Mouse (Mus musculus): ENCODE measurements around the gene Nol3. TPM values are rescaled to one million over a fixed set of nuclear protein-coding genes. Genes with fewer than 3 reads are reported as not detected.

Gene Nol3
- total RNA-seq, 4 experiments from 2014 or later: 30.0 to 40.5 (median 34.4) TPM

DNA sequence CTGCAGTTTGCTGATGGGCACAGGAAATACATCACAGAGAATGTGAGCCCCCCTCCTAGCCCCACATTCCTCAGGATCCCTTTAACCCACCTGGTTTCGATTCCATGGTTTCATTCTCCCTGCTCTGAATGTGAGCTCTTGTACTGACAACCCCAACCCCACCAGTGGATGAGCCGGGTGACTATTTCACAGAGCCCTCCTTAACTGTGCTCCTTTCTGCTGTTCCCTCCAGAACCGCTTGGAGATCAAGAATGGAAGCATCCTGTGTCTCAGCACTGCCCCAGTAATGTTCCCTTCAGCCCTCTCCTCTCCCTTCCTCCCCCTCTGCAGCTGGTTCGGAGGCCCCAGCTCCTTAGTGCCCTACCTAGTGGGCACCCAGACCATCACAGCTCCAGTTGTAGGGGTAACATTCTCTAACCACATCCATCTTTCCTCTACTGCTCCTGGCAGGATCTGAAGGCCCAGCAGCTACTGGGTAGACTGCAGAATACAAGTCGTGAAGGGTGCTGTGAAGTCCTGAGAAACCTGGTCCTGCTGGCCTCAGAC lies 30.3 kb downstream of the Nol3 start:
- no peak for DNase-seq (ENCODE audit: low spot score in 2 of 2)

DNA sequence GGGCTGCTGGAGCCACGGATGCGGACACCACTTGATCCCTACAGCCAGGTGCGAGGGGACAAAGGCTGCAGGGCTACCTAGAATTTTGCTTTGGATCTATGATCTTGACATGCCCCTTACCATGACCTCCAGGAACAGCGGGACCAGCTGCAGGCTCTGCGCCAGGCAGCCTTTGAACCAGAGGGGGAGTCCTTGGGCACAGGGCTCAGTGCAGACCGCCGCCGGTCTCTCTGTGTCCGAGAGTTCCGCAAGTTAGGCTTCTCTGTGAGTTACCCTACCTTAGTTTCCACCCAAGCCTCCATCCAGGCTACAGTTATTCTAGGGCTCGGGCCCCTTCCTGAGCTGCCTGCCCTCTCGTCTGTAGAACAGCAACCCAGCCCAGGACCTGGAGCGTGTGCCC lies 31.7 kb downstream of the Nol3 start:
- DNase-seq (ENCODE audit: low spot score in 2 of 2): no peak

DNA sequence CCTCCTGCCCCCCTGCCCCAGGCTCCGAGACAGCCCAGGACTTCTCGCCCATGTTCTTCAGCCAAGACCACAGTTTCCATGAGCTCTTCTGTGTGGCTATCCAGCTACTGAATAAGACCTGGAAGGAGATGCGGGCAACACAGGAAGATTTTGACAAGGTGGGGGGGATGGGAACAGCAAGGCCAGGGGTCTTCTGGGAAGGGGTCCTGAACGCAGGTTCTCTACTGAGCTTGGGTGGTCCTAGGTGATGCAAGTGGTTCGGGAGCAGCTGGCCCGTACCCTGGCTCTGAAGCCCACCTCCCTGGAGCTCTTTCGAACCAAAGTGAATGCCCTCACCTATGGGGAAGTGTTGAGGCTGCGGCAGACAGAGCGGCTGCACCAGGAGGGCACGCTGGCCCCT lies 32.5 kb downstream of the Nol3 start:
- DNase-seq (ENCODE audit: low spot score in 2 of 2): no peak

DNA sequence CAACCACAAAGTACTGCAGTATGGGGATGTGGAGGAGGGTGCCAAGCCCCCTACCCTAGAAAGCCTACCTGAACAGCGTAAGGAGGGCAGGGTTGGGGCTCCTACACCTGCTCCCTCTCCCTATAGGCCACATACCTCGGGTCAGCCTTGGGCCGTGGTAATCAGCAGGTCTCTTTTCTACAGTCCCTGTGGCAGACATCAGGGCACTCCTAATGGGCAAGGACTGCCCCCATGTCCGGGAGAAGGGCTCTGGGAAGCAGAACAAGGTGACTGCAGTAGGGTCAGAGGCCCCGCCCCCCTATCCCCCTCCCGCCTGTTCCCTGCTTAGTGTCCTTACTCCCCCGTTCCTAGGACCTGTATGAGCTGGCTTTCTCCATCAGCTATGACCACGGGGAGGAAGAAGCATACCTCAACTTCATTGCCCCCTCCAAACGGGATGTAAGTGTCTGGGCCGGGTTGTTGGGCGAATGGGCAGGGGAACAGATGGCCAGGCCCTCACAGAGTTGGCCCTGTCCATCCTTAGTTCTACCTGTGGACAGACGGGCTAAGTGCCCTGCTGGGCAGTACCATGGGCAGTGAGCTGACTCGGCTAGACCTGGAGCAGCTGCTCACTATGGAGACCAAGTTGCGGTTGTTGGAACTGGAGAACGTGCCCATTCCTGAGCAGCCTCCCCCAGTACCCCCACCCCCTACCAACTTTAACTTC lies 33.4 kb downstream of the Nol3 start:
- no peak for DNase-seq (ENCODE audit: low spot score in 2 of 2)

DNA sequence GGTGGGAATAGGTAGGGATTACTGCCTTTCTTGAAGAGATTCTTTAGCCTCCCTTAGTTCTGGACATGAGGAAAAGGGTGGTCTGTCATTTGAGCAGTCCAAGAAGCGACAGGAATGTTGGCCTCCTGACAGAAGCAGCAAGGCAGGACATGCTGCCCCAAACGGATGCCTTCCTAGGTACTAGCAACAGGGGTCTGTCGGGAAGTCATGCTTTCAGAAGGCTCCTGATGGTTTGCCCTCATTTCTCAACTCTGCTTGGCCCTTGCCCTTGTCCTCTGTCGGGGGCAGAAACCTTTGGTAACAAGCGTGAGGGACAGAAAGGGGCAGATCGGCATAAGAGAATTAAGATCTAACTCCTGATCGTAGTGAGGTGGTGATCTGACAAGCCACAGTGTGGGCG lies 34.2 kb downstream of the Nol3 start:
- DNase-seq (ENCODE audit: low spot score in 2 of 2): no peak

DNA sequence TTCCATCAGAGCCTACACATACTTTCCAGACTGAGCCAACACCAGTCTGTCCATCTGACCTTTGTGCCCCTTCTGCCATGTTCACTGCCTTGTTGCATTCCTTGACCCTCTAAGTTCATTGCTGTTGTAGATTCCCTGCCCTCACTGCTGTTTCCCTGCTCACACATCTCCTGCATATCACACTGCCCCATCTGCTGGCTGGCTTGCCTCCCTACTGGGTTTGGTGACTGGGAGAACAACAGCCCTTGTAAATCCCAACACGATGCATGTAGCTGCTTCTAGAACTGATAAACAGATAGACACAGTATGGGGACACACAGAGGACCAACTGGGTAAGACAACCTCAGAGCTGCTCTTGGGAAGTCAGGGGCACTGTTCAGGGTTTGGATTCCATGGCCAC lies 35.8 kb downstream of the Nol3 start:
- no peak for DNase-seq (ENCODE audit: low spot score in 2 of 2)

DNA sequence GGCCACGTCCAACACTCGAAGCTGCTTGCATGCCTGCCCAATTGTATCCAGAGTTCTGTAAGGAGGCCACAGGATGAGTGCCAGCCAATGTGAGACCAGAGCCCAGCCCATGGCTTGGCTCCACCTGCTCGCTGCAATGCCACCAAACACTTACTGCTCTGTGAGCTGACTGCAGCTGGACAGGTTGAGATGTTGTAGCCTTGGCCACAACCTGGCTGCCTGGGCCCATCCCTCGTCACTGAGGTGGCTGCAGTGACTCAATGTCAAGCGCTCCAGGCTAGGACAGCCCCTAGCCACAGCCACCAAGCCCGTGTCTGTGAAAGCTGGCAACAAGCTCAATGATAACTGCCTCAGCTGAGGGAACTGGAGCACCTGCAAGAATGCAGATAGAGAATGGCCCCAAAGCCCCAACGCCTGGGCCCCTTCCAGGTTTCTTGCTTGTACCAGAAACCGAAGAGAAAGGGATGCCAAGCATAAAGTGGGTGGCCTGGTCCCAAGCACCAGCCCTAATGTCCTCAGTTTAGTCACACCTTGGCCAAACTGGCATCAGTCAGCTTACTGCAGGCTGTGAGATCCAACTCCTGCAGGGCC lies 37.0 kb downstream of the Nol3 start:
- DNase-seq (ENCODE audit: low spot score in 2 of 2): no peak

DNA sequence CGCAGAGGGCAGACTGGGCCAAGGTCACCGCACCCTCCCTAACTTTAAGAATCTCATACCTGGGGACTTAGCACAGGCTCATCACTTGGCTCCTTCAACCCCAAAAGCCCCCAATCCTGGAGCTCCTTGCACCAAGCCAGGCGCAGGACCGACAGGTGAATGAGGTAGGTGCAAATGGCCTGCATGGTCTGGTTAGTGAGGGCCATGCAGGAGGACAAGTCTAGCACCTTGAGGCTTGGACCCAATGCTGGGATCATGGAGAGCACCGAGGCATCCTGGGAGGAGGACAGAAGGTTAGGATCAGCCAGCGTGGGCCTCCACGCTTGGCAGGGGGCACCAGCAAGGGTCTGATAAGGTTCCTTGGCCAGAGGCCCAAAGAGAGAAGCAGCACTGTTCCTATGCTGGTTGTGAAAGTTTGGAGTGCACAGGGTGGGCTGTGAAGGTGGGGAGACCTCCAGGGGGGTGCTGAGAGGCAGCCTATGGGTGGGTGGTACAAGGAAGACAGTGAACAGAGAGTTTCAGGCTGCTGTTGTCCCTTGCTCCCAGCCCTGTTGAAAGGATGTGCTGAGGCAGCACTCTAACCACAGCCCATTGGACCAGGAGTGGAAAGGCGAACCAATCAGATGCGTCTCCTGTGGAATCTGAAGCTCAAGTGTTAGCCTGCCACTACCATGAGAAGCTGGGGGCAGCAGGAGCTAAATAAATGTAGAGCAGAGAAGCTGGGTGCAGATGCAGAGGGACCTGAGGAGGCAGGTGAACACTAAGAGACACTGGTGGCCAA lies 37.9 kb downstream of the Nol3 start:
- no peak for DNase-seq (ENCODE audit: low spot score in 2 of 2)

DNA sequence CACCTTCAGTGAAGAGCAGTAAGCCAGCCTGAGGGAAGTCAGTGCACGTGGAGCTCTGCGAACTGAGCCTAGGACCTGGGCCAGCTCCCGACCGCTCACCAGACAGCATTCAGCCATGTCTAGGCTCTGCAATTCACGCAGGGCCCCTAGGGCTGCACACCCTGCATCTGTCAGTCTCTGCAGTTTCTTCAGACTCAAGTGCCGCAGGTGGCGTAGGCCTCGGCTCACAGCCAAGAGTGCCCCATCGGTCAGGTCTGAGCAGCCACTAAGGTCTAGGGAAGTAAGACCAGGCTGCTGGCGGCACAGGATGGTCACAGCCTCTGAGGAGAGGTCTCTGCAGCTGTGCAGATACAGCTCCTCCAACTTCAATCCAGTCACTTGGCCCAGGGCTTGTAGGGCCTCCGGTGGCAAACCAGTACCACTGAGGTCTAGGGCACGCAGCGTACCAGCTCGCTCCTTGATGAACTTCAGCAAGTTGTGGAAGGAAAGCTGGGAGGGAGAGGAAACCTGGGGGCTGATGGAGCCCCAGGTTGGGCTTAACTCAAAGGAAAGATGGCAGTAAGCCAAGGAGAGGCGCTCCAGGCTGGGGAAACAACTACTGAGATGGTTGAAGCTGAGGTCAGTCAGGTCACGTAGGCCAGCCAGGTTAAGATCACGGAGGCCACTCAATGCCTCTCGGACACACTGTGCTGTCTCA lies 39.3 kb downstream of the Nol3 start:
- DNase-seq (ENCODE audit: low spot score in 2 of 2): no peak

DNA sequence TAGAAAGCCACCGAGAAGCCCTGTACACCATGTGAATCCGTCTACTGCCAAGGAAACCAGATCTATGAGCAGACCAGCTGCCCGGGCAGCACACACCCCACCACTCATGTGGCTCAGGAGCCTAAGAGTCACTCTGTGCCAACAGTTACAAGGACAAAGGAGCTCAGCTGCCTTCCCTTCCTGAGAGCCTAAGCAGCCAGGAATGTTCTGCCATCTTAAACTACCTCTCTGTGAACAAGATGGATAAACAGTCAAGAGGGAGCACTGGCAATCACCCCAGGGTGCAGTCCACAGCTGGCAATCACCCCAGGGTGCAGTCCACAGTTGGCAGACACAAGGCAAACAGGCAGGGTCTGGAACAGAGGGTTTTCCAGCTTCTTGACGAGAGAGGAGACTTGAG lies 42.0 kb downstream of the Nol3 start:
- no peak for DNase-seq (ENCODE audit: low spot score in 2 of 2)

DNA sequence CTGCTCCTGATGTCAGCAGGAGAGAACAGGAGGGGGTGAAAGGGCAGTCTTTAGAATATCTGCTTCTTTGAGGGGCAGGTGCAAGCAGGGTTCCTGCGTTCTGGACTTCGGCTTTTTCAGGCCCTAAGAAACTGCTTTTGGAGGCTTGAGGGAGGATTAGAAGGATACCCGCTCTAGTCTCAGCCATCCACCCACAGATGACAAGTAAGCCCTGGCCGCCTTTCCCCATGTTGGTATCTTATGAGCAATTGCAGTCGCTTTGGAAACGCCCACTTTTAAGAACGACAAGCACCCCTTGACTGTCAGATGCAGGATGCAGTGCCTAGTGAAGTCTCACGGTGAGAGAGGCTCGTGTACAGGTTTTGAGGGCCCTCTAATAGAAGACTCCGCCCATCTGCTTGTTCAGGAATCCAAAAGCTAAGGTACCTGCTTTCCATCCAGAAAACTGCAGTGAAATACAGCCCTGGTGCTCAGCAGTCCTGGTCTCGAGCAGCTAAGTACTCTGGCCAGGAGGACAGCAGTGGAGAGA lies 42.8 kb downstream of the Nol3 start:
- no peak for DNase-seq (ENCODE audit: low spot score in 2 of 2)

DNA sequence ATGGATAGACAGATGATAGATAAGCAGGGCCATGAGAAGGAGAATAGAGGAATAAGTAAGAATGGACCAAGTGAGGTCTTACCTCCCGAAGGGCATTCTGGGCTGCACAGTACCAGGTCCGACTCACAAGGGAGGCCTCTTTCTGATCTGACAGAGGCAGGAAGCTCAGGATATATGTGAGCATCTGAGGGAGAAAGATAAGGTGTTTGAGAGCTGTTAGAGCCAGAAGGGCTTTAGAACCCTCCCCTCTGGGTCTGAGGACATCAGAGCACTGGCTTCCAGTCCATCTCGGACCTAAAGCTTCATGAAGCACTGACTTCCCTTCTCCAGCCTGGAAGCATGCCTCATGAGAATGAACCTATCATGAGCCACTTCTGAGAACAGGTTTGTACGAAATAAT lies 47.2 kb downstream of the Nol3 start:
- no peak for DNase-seq (ENCODE audit: low spot score in 2 of 2)

DNA sequence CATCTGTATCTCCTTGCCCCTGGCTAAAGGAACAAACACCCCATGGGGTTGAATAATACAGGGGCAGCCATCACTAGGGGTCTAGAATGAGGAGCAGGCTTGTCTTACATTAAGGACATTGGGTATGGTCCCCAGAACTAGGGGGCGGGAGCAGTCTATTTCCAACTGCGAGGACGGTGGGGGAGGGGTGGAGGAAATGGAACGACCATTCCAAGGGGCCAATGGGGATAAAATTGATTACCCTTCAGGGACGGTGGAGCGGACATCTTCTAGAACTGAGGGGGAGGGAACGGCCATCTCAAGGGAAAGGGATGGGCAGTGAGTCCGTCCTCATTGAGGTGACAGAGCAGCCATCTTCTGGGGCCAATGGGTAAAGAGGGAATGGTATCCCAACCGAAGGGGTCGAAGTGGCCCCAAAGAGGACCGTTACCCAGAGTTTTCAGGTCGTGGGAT lies 49.7 kb downstream of the Nol3 start:
- DNase-seq (ENCODE audit: low spot score in 2 of 2): no peak

DNA sequence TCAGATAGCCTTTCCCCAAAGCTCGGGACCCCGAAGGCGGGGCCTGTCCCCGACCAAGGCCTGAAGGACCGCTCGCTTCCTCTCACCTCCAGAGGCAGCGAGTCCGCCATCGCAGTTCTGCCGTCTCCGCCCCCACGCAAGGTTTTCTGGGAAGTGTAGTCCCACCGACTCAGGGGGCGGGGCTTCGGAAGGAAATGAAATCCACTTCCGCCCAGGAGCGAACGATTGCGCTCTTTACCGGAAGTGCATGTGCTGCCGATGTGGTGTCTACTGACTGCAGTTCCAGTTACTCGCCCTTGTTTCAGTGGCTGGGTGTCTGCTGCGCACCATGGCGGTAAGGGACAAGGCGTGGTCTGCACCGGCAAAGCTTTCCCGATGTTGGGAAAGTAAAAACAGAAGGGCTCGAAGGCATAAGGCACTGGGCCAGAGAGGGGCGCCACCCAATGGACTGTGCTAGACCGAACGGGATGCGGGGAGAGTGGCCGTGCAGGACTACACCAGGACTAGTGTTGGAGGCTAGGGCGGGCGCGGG lies 50.3 kb downstream of the Nol3 start, which contains the start of the genes Lrrc29 and Tmem208:
TSS of gene Lrrc29 (minus strand) at position 138 of the 532 bp plus-strand sequence.
TSS of gene Tmem208 (plus strand) at position 214 of the 532 bp plus-strand sequence.
- DNase-seq (ENCODE audit: low spot score in 2 of 2): peak; percentile 93 to 94

DNA sequence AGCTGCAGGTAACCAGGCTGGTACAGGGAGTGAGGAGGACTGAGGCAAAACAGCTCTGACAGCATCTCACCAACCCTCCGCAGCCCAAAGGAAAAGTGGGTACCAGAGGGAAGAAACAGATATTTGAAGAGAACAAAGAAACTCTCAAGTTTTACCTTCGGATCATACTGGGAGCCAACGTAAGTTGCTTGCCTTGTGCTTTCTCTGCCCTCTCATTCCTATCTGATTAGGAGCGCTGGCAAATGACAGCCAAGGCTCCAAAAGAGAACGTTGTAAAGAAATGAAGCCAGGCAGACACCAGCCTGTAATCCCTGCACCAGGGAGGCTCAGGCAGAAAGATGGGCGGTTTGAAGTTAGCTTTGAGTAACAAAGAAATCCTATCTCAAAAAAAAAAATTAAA lies 51.0 kb downstream of the Nol3 start:
- no peak for DNase-seq (ENCODE audit: low spot score in 2 of 2)

DNA sequence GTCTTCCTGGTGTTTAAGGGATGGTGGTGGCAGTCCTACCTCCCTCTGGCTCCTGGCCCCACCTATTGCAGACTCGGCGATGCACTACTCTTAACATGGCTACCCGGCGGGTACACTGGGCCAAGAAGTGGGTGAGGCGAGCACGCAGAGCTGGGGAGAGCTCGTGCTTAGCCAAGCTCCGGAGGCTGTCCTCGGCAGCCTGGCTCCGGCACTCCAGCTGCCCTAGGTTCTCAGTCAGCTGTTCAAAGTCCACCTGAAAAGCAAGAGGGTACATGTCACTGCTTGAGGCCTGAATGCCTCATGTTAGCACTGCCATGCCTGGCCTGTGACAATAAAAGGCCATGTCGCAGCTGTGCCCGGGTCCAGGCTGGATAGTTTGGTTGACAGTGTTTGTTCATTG lies 54.4 kb downstream of the Nol3 start:
- DNase-seq (ENCODE audit: low spot score in 2 of 2): peak in 1 of 2 experiments; percentile 2

DNA sequence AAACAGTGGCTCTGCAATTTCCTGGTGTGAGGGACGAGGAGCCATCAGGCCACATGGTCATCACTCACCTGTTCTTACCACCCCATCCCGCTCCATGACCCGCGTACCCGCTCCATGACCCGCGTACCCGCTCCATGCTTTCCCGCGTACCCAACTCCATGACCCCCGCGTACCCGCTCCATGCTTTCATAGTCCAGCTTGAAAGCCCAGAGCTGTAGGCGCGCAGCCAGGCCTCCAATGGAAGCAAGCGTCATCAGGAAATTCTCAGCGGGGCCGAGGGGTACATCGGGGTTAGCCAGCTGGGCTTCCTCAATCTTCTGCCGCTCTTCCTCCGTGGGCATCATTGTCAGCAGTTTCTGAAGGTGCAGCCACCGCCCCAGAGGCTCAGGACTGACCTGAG lies 55.5 kb downstream of the Nol3 start:
- peak in 1 of 2 experiments; percentile 3 for DNase-seq (ENCODE audit: low spot score in 2 of 2)

Measured in gastrocnemius, adult 8-10 months (tissue).